Mouse (Mus musculus) naive thymus-derived CD4-positive, alpha-beta T cell, adult 5 months (primary cell): Measurements from ENCODE around the gene Wdcp. TPM values are rescaled to one million over a fixed set of nuclear protein-coding genes. Genes with fewer than 3 reads are reported as not detected.

Experiments used
- polyA plus RNA-seq: library from polyadenylated mRNA; unstranded; fragments of 100-300 nt; shearing (Covaris generic); gene quantifications from one replicate; pipeline ENCODE4 v1.2.1, GENCODE M21; 2017

The Wdcp gene
- 9.2 TPM for polyA plus RNA-seq

DNA sequence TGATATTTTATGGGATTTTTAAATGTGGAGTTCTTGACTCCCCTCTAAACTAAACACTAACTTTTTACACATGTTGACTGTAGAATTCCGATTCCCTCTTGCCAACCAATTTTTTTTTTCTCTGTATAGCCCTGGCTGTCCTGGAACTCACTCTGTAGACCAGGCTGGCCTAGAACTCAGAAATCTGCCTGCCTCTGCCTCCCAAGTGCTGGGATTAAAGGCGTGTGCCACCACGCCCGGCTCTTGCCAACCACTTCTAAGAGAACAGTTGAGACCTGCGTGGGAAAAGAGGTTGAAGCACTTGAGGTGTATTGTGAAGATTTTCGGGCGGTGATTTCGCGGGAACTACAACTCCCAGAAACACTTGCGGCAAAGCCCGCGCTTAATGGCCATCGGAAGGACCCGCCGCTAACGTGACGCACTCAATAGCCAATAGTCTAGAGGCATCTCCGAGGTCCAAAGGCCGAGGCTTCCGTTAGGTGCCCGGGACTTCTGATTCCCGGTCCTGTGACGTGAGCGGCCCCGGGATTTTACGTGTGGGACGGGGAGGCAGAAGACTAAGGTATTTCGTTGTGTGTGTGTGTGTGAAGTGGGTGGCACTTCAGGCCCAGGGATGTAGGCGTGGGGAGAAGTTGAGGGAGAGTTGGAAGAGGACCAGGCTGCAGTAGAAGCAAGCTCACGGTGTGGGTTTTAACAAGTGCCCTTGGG is at the start of gene Wdcp:
Gene Wdcp (plus strand): TSS at position 414 of the 708 bp plus-strand sequence.

GRCm38 (mm10) chr12:4817361-4818101 is 25.6 kb upstream of the Wdcp start, which contains the start of gene Sf3b6:
Sf3b6 (plus strand) TSS chr12:4817544.

GRCm38 (mm10) chr12:4841392-4841887 is 1.7 kb upstream of the Wdcp start, which contains the start of gene Fkbp1b:
Fkbp1b (minus strand) TSS chr12:4841591.

GRCm38 (mm10) chr12:4874161-4874927 is 31.2 kb downstream of the Wdcp start, which contains the start of gene Mfsd2b:
Mfsd2b (minus strand) TSS chr12:4874359.

GRCm38 (mm10) chr12:4906951-4907906 is 64.1 kb downstream of the Wdcp start, which contains the start of gene Ubxn2a:
Ubxn2a (minus strand) TSS chr12:4907705.

Other genes starting within 250 kb of the Wdcp start
- gene Fam228a, start 104.9 kb upstream of the Wdcp start, polyA plus RNA-seq: 0.19 TPM
- not detected for gene Pfn4, start 74.3 kb upstream of the Wdcp start, polyA plus RNA-seq
- not detected for gene Fam228b, start 74.0 kb upstream of the Wdcp start, polyA plus RNA-seq
- gene Sf3b6, start 25.8 kb upstream of the Wdcp start, polyA plus RNA-seq: 314 TPM
- gene Fkbp1b, start 1.7 kb upstream of the Wdcp start, polyA plus RNA-seq: not detected
- gene Mfsd2b, start 31.1 kb downstream of the Wdcp start, polyA plus RNA-seq: 0.32 TPM
- gene Ubxn2a, start 64.4 kb downstream of the Wdcp start, polyA plus RNA-seq: 58.2 TPM
- 60.1 TPM for gene Atad2b, start 74.0 kb downstream of the Wdcp start, polyA plus RNA-seq